In genomic region chr7:128243921-128244320, GRCm38 (mm10) we compare ENCODE assay signal across 23 mouse cellular contexts. TPM values are rescaled to one million over a fixed set of nuclear protein-coding genes. Genes with fewer than 3 reads are reported as not detected.
DNase-seq lines count a peak whose midpoint lies in the region; ATAC-seq lines count a peak whose summit lies in the region.
"Had no signal": no experiment of that assay in that cellular context is flagged by ENCODE, and none has a peak within 500 bp of the region (broad histone marks: within the 10 kb centered on the region; RNA-seq: fewer than 3 reads in every experiment).

No protein-coding gene starts in this region.

- no peak for DNase-seq in forebrain, embryonic 11.5 days (ENCODE audit: low spot score)
- no peak for DNase-seq in hindbrain, embryonic 14.5 days (ENCODE audit: low spot score)
- DNase-seq in limb, embryonic 10.5 days (ENCODE audit: low spot score), result no peak
- DNase-seq in frontal cortex, adult 2 months (ENCODE audit: extremely low spot score in 1 of 2, low spot score in 1 of 2), result no peak
- DNase-seq: adrenal gland, postnatal 25 days; B cell, adult 2 months; cerebellum, adult 2 months; gastrocnemius, postnatal 36 days; kidney, adult 2 months; kidney, postnatal 14 days; layer of hippocampus, adult 9-11 months; right cerebral cortex, postnatal 14 days; thymus, postnatal 25 days had no signal

- H3K9ac ChIP-seq in forebrain, embryonic 12.5 days, result peak overlapping the region; percentile 5; the same call in 1 of the 2 replicates
- no peak overlapping the region for H3K9ac ChIP-seq in forebrain, embryonic 11.5 days (ENCODE audit: low read length)
- H3K9ac ChIP-seq in hindbrain, embryonic 13.5 days, result 0 out of 2 replicates have a peak overlapping the region, but pooled peaks have one; percentile 51
- no peak overlapping the region for H3K9ac ChIP-seq in hindbrain, embryonic 14.5 days
- H3K9ac ChIP-seq in neural tube, embryonic 13.5 days, result 0 out of 2 replicates have a peak overlapping the region, but pooled peaks have one; percentile 31
- H3K9ac ChIP-seq in neural tube, embryonic 15.5 days (replicated peaks), result no peak overlapping the region
- H3K9ac ChIP-seq: limb, embryonic 12.5 days; liver, embryonic 15.5 days; neural tube, embryonic 12.5 days had no signal

- no peak overlapping the region for H3K4me3 ChIP-seq in forebrain, embryonic 12.5 days (replicated peaks)
- no peak overlapping the region for H3K4me3 ChIP-seq in forebrain, embryonic 11.5 days (ENCODE audit: low read depth, low read length)
- no peak overlapping the region for H3K4me3 ChIP-seq in hindbrain, embryonic 13.5 days
- H3K4me3 ChIP-seq in hindbrain, embryonic 14.5 days (replicated peaks; ENCODE audit: low read length), result no peak overlapping the region
- H3K4me3 ChIP-seq in neural tube, embryonic 13.5 days, result no peak overlapping the region
- no peak overlapping the region for H3K4me3 ChIP-seq in neural tube, embryonic 15.5 days (replicated peaks)
- H3K4me3 ChIP-seq in limb, embryonic 10.5 days, result no peak overlapping the region
- H3K4me3 ChIP-seq: limb, embryonic 12.5 days; liver, embryonic 15.5 days; neural tube, embryonic 12.5 days had no signal

- H3K27me3 ChIP-seq in forebrain, embryonic 12.5 days, result peaks cover 31% of the 10 kb centered on the region
- no peaks in the 10 kb centered on the region for H3K27me3 ChIP-seq in forebrain, embryonic 11.5 days (ENCODE audit: control insufficient read depth, insufficient read depth, low read length)
- peaks cover 2% of the 10 kb centered on the region; the same call in 1 of the 2 replicates for H3K27me3 ChIP-seq in hindbrain, embryonic 13.5 days
- no peaks in the 10 kb centered on the region for H3K27me3 ChIP-seq in hindbrain, embryonic 14.5 days (ENCODE audit: control insufficient read depth, insufficient read depth, low read length)
- no peaks in the 10 kb centered on the region for H3K27me3 ChIP-seq in neural tube, embryonic 13.5 days
- no peaks in the 10 kb centered on the region for H3K27me3 ChIP-seq in neural tube, embryonic 15.5 days (replicated peaks)
- no peaks in the 10 kb centered on the region; the same call in 1 of the 2 replicates for H3K27me3 ChIP-seq in limb, embryonic 10.5 days (ENCODE audit: low read depth, poor library complexity, severe bottlenecking)
- H3K27me3 ChIP-seq: Patski had no signal

- no peak overlapping the region for H3K4me2 ChIP-seq in forebrain, embryonic 12.5 days
- no peak overlapping the region for H3K4me2 ChIP-seq in forebrain, embryonic 11.5 days (ENCODE audit: low read depth, low read length, severe bottlenecking)
- H3K4me2 ChIP-seq in hindbrain, embryonic 13.5 days, result no peak overlapping the region
- no peak overlapping the region for H3K4me2 ChIP-seq in hindbrain, embryonic 14.5 days (replicated peaks)
- H3K4me2 ChIP-seq in neural tube, embryonic 13.5 days, result no peak overlapping the region
- H3K4me2 ChIP-seq in neural tube, embryonic 15.5 days, result no peak overlapping the region
- H3K4me2 ChIP-seq: limb, embryonic 12.5 days; liver, embryonic 15.5 days; neural tube, embryonic 12.5 days had no signal

- peaks cover 48% of the 10 kb centered on the region for H3K36me3 ChIP-seq in forebrain, embryonic 12.5 days (replicated peaks)
- peaks cover 3% of the 10 kb centered on the region; the same call in 1 of the 2 replicates for H3K36me3 ChIP-seq in forebrain, embryonic 11.5 days (ENCODE audit: control insufficient read depth, insufficient read depth, low read length)
- peaks cover 48% of the 10 kb centered on the region for H3K36me3 ChIP-seq in hindbrain, embryonic 13.5 days
- peaks cover 48% of the 10 kb centered on the region for H3K36me3 ChIP-seq in hindbrain, embryonic 14.5 days (replicated peaks; ENCODE audit: control insufficient read depth, insufficient read depth)
- H3K36me3 ChIP-seq in neural tube, embryonic 13.5 days, result peaks cover 48% of the 10 kb centered on the region
- peaks cover 45% of the 10 kb centered on the region for H3K36me3 ChIP-seq in neural tube, embryonic 15.5 days
- peaks cover 55% of the 10 kb centered on the region for H3K36me3 ChIP-seq in limb, embryonic 10.5 days

- WGBS in forebrain, embryonic 12.5 days, result 62% methylated on average over 10 of the region's 10 CpGs
- 58% methylated on average over 10 of the region's 10 CpGs for WGBS in forebrain, embryonic 11.5 days
- 49% methylated on average over 10 of the region's 10 CpGs for WGBS in hindbrain, embryonic 13.5 days
- WGBS in hindbrain, embryonic 14.5 days, result 42% methylated on average over 10 of the region's 10 CpGs
- 52% methylated on average over 10 of the region's 10 CpGs for WGBS in neural tube, embryonic 13.5 days
- WGBS in neural tube, embryonic 15.5 days, result 63% methylated on average over 10 of the region's 10 CpGs
- 54% methylated on average over 10 of the region's 10 CpGs for WGBS in limb, embryonic 10.5 days

- H3K9me3 ChIP-seq in forebrain, embryonic 12.5 days, result no peaks in the 10 kb centered on the region
- no peaks in the 10 kb centered on the region for H3K9me3 ChIP-seq in forebrain, embryonic 11.5 days (ENCODE audit: control insufficient read depth, low read length)
- no peaks in the 10 kb centered on the region for H3K9me3 ChIP-seq in hindbrain, embryonic 13.5 days
- no peaks in the 10 kb centered on the region for H3K9me3 ChIP-seq in hindbrain, embryonic 14.5 days (ENCODE audit: control insufficient read depth, low read length)
- no peaks in the 10 kb centered on the region for H3K9me3 ChIP-seq in neural tube, embryonic 13.5 days
- no peaks in the 10 kb centered on the region for H3K9me3 ChIP-seq in neural tube, embryonic 15.5 days (replicated peaks)
- H3K9me3 ChIP-seq in limb, embryonic 10.5 days (replicated peaks), result no peaks in the 10 kb centered on the region
- H3K9me3 ChIP-seq: limb, embryonic 12.5 days; liver, embryonic 15.5 days; neural tube, embryonic 12.5 days had no signal

- peaks cover 26% of the 10 kb centered on the region for H3K4me1 ChIP-seq in forebrain, embryonic 12.5 days
- peaks cover 2% of the 10 kb centered on the region for H3K4me1 ChIP-seq in forebrain, embryonic 11.5 days (replicated peaks; ENCODE audit: control insufficient read depth, insufficient read depth, low read length)
- H3K4me1 ChIP-seq in hindbrain, embryonic 13.5 days (replicated peaks), result peaks cover 39% of the 10 kb centered on the region
- H3K4me1 ChIP-seq in hindbrain, embryonic 14.5 days (replicated peaks; ENCODE audit: control insufficient read depth, insufficient read depth, low read length), result peaks cover 12% of the 10 kb centered on the region; the same call in 1 of the 2 replicates
- peaks cover 41% of the 10 kb centered on the region for H3K4me1 ChIP-seq in neural tube, embryonic 13.5 days (replicated peaks)
- H3K4me1 ChIP-seq in neural tube, embryonic 15.5 days, result peaks cover 36% of the 10 kb centered on the region
- H3K4me1 ChIP-seq in limb, embryonic 10.5 days, result peaks cover 36% of the 10 kb centered on the region

- H3K27ac ChIP-seq in forebrain, embryonic 12.5 days, result no peak overlapping the region
- H3K27ac ChIP-seq in forebrain, embryonic 11.5 days (ENCODE audit: low read depth, low read length), result no peak overlapping the region
- H3K27ac ChIP-seq in hindbrain, embryonic 13.5 days, result no peak overlapping the region
- H3K27ac ChIP-seq in hindbrain, embryonic 14.5 days, result no peak overlapping the region
- no peak overlapping the region for H3K27ac ChIP-seq in neural tube, embryonic 13.5 days (replicated peaks)
- no peak overlapping the region for H3K27ac ChIP-seq in neural tube, embryonic 15.5 days (replicated peaks)
- peak overlapping the region; percentile 65 for H3K27ac ChIP-seq in limb, embryonic 10.5 days
- H3K27ac ChIP-seq: limb, embryonic 12.5 days; liver, embryonic 15.5 days; neural tube, embryonic 12.5 days had no signal

- ATAC-seq in forebrain, embryonic 12.5 days (ENCODE audit: low FRiP score), result no peak
- ATAC-seq in forebrain, embryonic 11.5 days (replicated peaks; ENCODE audit: low FRiP score), result no peak
- ATAC-seq in hindbrain, embryonic 13.5 days (ENCODE audit: low FRiP score), result no peak
- ATAC-seq in hindbrain, embryonic 14.5 days (ENCODE audit: low FRiP score), result no peak
- ATAC-seq in neural tube, embryonic 13.5 days (ENCODE audit: low read depth), result no peak
- no peak for ATAC-seq in neural tube, embryonic 15.5 days (ENCODE audit: low FRiP score)
- ATAC-seq: activated CD4-positive, CD25-positive, alpha-beta regulatory T cell, adult 4 months; midbrain, embryonic 16.5 days had no signal

RNA-seq across cellular contexts. Expression of gene Tgfb1i1, which starts 2.7 kb away (rescaled TPM):
- 24.0 and 27.7 TPM in 2 replicates for polyA plus RNA-seq in forebrain, embryonic 12.5 days (2016; fragmentation: Nextera tagmentation; extraction: Ambion mirVana)
- 34.1 and 35.5 TPM in 2 replicates for polyA plus RNA-seq in forebrain, embryonic 11.5 days (2014; fragmentation: Nextera tagmentation; extraction: Ambion mirVana)
- 27.9 and 31.0 TPM in 2 replicates for polyA plus RNA-seq in hindbrain, embryonic 13.5 days (2015; fragmentation: Nextera tagmentation; extraction: Ambion mirVana)
- 23.5 and 27.8 TPM in 2 replicates for polyA plus RNA-seq in hindbrain, embryonic 14.5 days (2014; fragmentation: Nextera tagmentation; extraction: Ambion mirVana)
- polyA plus RNA-seq in neural tube, embryonic 13.5 days (2015; fragmentation: Nextera tagmentation; extraction: Ambion mirVana), result 33.4 and 37.0 TPM in 2 replicates
- 28.4 and 50.2 TPM in 2 replicates for polyA plus RNA-seq in neural tube, embryonic 15.5 days (2015; fragmentation: Nextera tagmentation; extraction: Ambion mirVana)
- polyA plus RNA-seq in limb, embryonic 10.5 days (2016; fragmentation: Nextera tagmentation; extraction: Ambion mirVana), result 12.9 and 14.5 TPM in 2 replicates
- 14.5 and 16.9 TPM in 2 replicates for polyA plus RNA-seq in frontal cortex, adult 2 months (2012; rRNA removed)

RNA-seq across cellular contexts. Expression of gene 9130023H24Rik, which starts 6.1 kb away (rescaled TPM):
- polyA plus RNA-seq in forebrain, embryonic 12.5 days (2016; fragmentation: Nextera tagmentation; extraction: Ambion mirVana), result 11.7 and 12.0 TPM in 2 replicates
- polyA plus RNA-seq in forebrain, embryonic 11.5 days (2014; fragmentation: Nextera tagmentation; extraction: Ambion mirVana), result 13.2 and 13.3 TPM in 2 replicates
- polyA plus RNA-seq in hindbrain, embryonic 13.5 days (2015; fragmentation: Nextera tagmentation; extraction: Ambion mirVana), result 10.6 and 11.4 TPM in 2 replicates
- polyA plus RNA-seq in hindbrain, embryonic 14.5 days (2014; fragmentation: Nextera tagmentation; extraction: Ambion mirVana), result 7.4 and 8.7 TPM in 2 replicates
- polyA plus RNA-seq in neural tube, embryonic 13.5 days (2015; fragmentation: Nextera tagmentation; extraction: Ambion mirVana), result 9.4 and 9.8 TPM in 2 replicates
- polyA plus RNA-seq in neural tube, embryonic 15.5 days (2015; fragmentation: Nextera tagmentation; extraction: Ambion mirVana), result 6.4 and 6.6 TPM in 2 replicates
- polyA plus RNA-seq in limb, embryonic 10.5 days (2016; fragmentation: Nextera tagmentation; extraction: Ambion mirVana), result 7.7 and 10.6 TPM in 2 replicates
- polyA plus RNA-seq in frontal cortex, adult 2 months (2012; rRNA removed), result 1.8 and 2.6 TPM in 2 replicates

RNA-seq across cellular contexts. Expression of gene Armc5, which starts 6.8 kb away (rescaled TPM):
- polyA plus RNA-seq in forebrain, embryonic 12.5 days (2016; fragmentation: Nextera tagmentation; extraction: Ambion mirVana), result 14.0 and 15.4 TPM in 2 replicates
- polyA plus RNA-seq in forebrain, embryonic 11.5 days (2014; fragmentation: Nextera tagmentation; extraction: Ambion mirVana), result 11.8 and 13.3 TPM in 2 replicates
- polyA plus RNA-seq in hindbrain, embryonic 13.5 days (2015; fragmentation: Nextera tagmentation; extraction: Ambion mirVana), result 15.0 and 15.2 TPM in 2 replicates
- polyA plus RNA-seq in hindbrain, embryonic 14.5 days (2014; fragmentation: Nextera tagmentation; extraction: Ambion mirVana), result 9.1 and 10.7 TPM in 2 replicates
- polyA plus RNA-seq in neural tube, embryonic 13.5 days (2015; fragmentation: Nextera tagmentation; extraction: Ambion mirVana), result 12.7 and 14.6 TPM in 2 replicates
- polyA plus RNA-seq in neural tube, embryonic 15.5 days (2015; fragmentation: Nextera tagmentation; extraction: Ambion mirVana), result 13.8 and 14.0 TPM in 2 replicates
- 17.8 and 20.0 TPM in 2 replicates for polyA plus RNA-seq in limb, embryonic 10.5 days (2016; fragmentation: Nextera tagmentation; extraction: Ambion mirVana)
- polyA plus RNA-seq in frontal cortex, adult 2 months (2012; rRNA removed), result 12.1 and 12.6 TPM in 2 replicates

RNA-seq across cellular contexts. Expression of gene Slc5a2, which starts 21.5 kb away (rescaled TPM):
- not detected in 2 replicates for polyA plus RNA-seq in forebrain, embryonic 12.5 days (2016; fragmentation: Nextera tagmentation; extraction: Ambion mirVana)
- polyA plus RNA-seq in forebrain, embryonic 11.5 days (2014; fragmentation: Nextera tagmentation; extraction: Ambion mirVana), result 0.35 TPM in 1 of 2 replicates, not detected in the other
- polyA plus RNA-seq in hindbrain, embryonic 13.5 days (2015; fragmentation: Nextera tagmentation; extraction: Ambion mirVana), result not detected in 2 replicates
- 0.23 TPM in 1 of 2 replicates, not detected in the other for polyA plus RNA-seq in hindbrain, embryonic 14.5 days (2014; fragmentation: Nextera tagmentation; extraction: Ambion mirVana)
- polyA plus RNA-seq in neural tube, embryonic 13.5 days (2015; fragmentation: Nextera tagmentation; extraction: Ambion mirVana), result not detected in 2 replicates
- 0.10 TPM in 1 of 2 replicates, not detected in the other for polyA plus RNA-seq in neural tube, embryonic 15.5 days (2015; fragmentation: Nextera tagmentation; extraction: Ambion mirVana)
- polyA plus RNA-seq in limb, embryonic 10.5 days (2016; fragmentation: Nextera tagmentation; extraction: Ambion mirVana), result 0.33 and 0.50 TPM in 2 replicates
- 0.04 and 0.06 TPM in 2 replicates for polyA plus RNA-seq in frontal cortex, adult 2 months (2012; rRNA removed)
- polyA plus RNA-seq: activated CD4-positive, CD25-positive, alpha-beta regulatory T cell, adult 4 months; limb, embryonic 12.5 days; midbrain, embryonic 16.5 days; neural tube, embryonic 12.5 days had no signal

RNA-seq across cellular contexts. Expression of gene Cox6a2, which starts 37.7 kb away (rescaled TPM):
- 0.29 TPM in 1 of 2 replicates, not detected in the other for polyA plus RNA-seq in forebrain, embryonic 12.5 days (2016; fragmentation: Nextera tagmentation; extraction: Ambion mirVana)
- not detected in 2 replicates for polyA plus RNA-seq in forebrain, embryonic 11.5 days (2014; fragmentation: Nextera tagmentation; extraction: Ambion mirVana)
- 0.70 and 1.1 TPM in 2 replicates for polyA plus RNA-seq in hindbrain, embryonic 13.5 days (2015; fragmentation: Nextera tagmentation; extraction: Ambion mirVana)
- not detected in 2 replicates for polyA plus RNA-seq in hindbrain, embryonic 14.5 days (2014; fragmentation: Nextera tagmentation; extraction: Ambion mirVana)
- polyA plus RNA-seq in neural tube, embryonic 13.5 days (2015; fragmentation: Nextera tagmentation; extraction: Ambion mirVana), result 2.1 and 3.8 TPM in 2 replicates
- polyA plus RNA-seq in neural tube, embryonic 15.5 days (2015; fragmentation: Nextera tagmentation; extraction: Ambion mirVana), result 4.3 and 8.2 TPM in 2 replicates
- polyA plus RNA-seq in limb, embryonic 10.5 days (2016; fragmentation: Nextera tagmentation; extraction: Ambion mirVana), result 0.23 and 0.51 TPM in 2 replicates
- 13.8 and 28.8 TPM in 2 replicates for polyA plus RNA-seq in frontal cortex, adult 2 months (2012; rRNA removed)
- polyA plus RNA-seq: activated CD4-positive, CD25-positive, alpha-beta regulatory T cell, adult 4 months had no signal

Comparison
In these comparisons a context has a peak if more than half of its experiments do, and no peak if none do; other contexts are left out.
1. H3K9ac ChIP-seq: peak in forebrain, embryonic 12.5 days (single experiment), hindbrain, embryonic 13.5 days (single experiment) and neural tube, embryonic 13.5 days (single experiment); none in forebrain, embryonic 11.5 days (single experiment), hindbrain, embryonic 14.5 days (single experiment) and neural tube, embryonic 15.5 days (single experiment).